Mouse (Mus musculus) liver, embryonic 15.5 days (tissue): ENCODE measurements around the gene Angpt4. TPM values are rescaled to one million over a fixed set of nuclear protein-coding genes. Genes with fewer than 3 reads are reported as not detected.

ENCODE experiments used
- ATAC-seq: fragments of 200-750 bp; cut with Nextera tagmentation; 2 replicates; pipeline ENCODE4 v1.8.0; 2017; ENCODE audit warnings: moderate number of reproducible peaks, mild to moderate bottlenecking, moderate library complexity; ENCODE audit not compliant: insufficient read depth
- H3K27ac ChIP-seq: fragments of 300-500 bp; sonication (generic); replicated peaks from 2 replicates; pipeline ENCODE4 v1.5.1; 2015; ENCODE audit warnings: mild to moderate bottlenecking, inconsistent platforms
- H3K27me3 ChIP-seq: fragments of 300-500 bp; sonication (generic); 2 replicates; pipeline ENCODE4 v1.6.1; 2015; ENCODE audit warnings: mild to moderate bottlenecking, inconsistent platforms
- H3K36me3 ChIP-seq: fragments of 300-500 bp; sonication (generic); replicated peaks from 2 replicates; pipeline ENCODE4 v1.6.1; 2015; ENCODE audit warnings: moderate library complexity, mild to moderate bottlenecking, inconsistent platforms
- H3K4me1 ChIP-seq: fragments of 300-500 bp; sonication (generic); replicated peaks from 2 replicates; pipeline ENCODE4 v1.6.1; 2015; ENCODE audit warnings: inconsistent platforms
- H3K4me2 ChIP-seq: fragments of 300-500 bp; sonication (generic); 2 replicates; pipeline ENCODE4 v1.6.1; 2015; ENCODE audit warnings: moderate library complexity, mild to moderate bottlenecking, inconsistent platforms
- H3K4me3 ChIP-seq: fragments of 300-500 bp; sonication (generic); replicated peaks from 2 replicates; pipeline ENCODE4 v1.5.1; 2015; ENCODE audit warnings: mild to moderate bottlenecking, inconsistent platforms
- H3K9ac ChIP-seq: fragments of 300-500 bp; sonication (generic); 2 replicates; pipeline ENCODE4 v1.6.1; 2015; ENCODE audit warnings: moderate library complexity, mild to moderate bottlenecking, inconsistent platforms
- H3K9me3 ChIP-seq: fragments of 300-500 bp; sonication (generic); replicated peaks from 2 replicates; pipeline ENCODE4 v1.6.1; 2016; ENCODE audit warnings: inconsistent platforms
- WGBS: fragments of 180-500 bp; shearing (Covaris S2); methylation state at CpG from one replicate; pipeline ENCODE4 v1.1.7; 2015; ENCODE audit warnings: mixed read lengths; ENCODE audit not compliant: insufficient replicate concordance; 5-methylcytosine and 5-hydroxymethylcytosine counted together
- polyA plus RNA-seq: library from polyadenylated mRNA; unstranded; fragments of >200 nt; fragmentation: Nextera tagmentation; extraction: Ambion mirVana; gene quantifications from 2 replicates; pipeline ENCODE4 v1.2.1, GENCODE M21; 2015

The Angpt4 gene
- polyA plus RNA-seq, 1 experiment from 2014 or later: not detected

DNA sequence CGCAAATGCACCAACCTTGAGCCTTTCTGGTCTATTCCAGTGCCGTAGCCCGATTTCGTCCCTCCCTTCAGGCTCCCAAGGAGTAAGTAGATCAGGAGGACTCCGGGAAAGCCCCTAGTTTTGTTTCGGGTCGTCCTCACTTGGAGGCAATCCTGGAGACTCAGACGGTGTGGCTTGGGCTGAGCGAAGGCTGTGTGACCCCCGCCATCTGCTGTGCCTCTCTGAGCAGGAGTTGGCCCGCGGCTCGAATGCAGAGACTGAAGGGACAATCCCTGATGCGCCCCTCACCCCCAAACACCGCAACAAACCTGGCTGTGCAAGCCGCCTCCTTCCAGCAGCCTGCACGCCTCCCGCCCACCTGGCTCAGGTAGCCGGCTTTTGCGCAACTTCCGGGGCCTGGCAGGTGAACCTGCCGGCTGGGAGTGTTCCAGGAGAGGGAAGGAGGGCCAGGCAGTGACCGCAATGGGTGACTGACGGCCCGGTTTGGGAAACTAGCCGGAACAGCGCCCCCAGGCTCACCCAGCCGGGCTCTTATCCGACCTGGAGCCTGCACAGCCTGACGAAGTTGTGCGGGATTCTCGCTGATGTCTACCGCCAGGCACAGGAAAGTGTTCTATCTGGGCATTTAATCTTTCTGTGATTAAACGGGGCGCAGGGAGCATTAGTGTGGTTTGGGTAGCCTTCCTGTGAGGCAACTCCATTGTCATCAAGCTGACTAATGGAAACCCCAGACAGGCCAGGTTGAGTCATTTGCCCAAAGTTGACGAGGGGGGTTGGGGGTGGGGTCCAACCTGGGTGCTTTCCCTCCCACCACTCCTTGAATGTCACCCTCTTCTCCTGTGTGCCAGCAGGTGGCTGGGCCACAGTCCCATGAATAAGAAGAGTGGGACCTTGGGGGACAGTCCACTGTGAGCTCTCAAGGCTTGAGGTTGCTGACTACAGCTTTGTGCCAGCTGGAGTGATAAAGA is 62.9 kb downstream of the Angpt4 start:
- Histone ChIP-seq H3K36me3 (peaks cover 20% of the 10 kb centered on the region), H3K4me1 (peaks cover 85% of the 10 kb centered on the region), H3K4me3 (peak overlapping the region; percentile 35), H3K27me3 (peaks cover 38% of the 10 kb centered on the region), H3K4me2 (peak overlapping the region; percentile 61), H3K9me3 (no peaks in the 10 kb centered on the region), H3K27ac (peak overlapping the region; percentile 41; the same call in 1 of the 2 replicates), H3K9ac (no peak overlapping the region)
- WGBS: 2% methylated on average over 36 of the region's 36 CpGs
- ATAC-seq: 0 out of 2 replicates have a peak, but pooled peaks have one; percentile 7

GRCm38 (mm10) chr2:151975295-151975694 is 64.3 kb downstream of the Angpt4 start:
- H3K36me3 ChIP-seq: peaks cover 6% of the 10 kb centered on the region
- no peak overlapping the region for H3K4me2 ChIP-seq
- H3K27me3 ChIP-seq: peaks cover 38% of the 10 kb centered on the region
- no peak overlapping the region for H3K4me3 ChIP-seq
- no peak for ATAC-seq
- no peaks in the 10 kb centered on the region for H3K9me3 ChIP-seq
- peaks cover 86% of the 10 kb centered on the region for H3K4me1 ChIP-seq
- H3K27ac ChIP-seq: no peak overlapping the region
- WGBS: 57% methylated on average over 5 of the region's 5 CpGs
- H3K9ac ChIP-seq: no peak overlapping the region

- 72% methylated on average over 3 of the region's 3 CpGs for WGBS
- H3K27ac ChIP-seq: no peak overlapping the region; the same call in 1 of the 2 replicates
- H3K4me2 ChIP-seq: peak overlapping the region; percentile 29; the same call in 1 of the 2 replicates
Measured at GRCm38 (mm10) chr2:151976067-151976466, 65.1 kb downstream of the Angpt4 start.

GRCm38 (mm10) chr2:151977689-151978440 is 66.9 kb downstream of the Angpt4 start:
- 74% methylated on average over 4 of the region's 4 CpGs for WGBS
- Histone ChIP-seq H3K9ac (no peak overlapping the region), H3K4me1 (peaks cover 66% of the 10 kb centered on the region), H3K36me3 (peaks cover 4% of the 10 kb centered on the region; the same call in 1 of the 2 replicates), H3K9me3 (no peaks in the 10 kb centered on the region), H3K27ac (peak overlapping the region; percentile 45; the same call in 1 of the 2 replicates), H3K27me3 (peaks cover 28% of the 10 kb centered on the region), H3K4me3 (0 out of 2 replicates have a peak overlapping the region, but pooled peaks have one; percentile 81), H3K4me2 (peak overlapping the region; percentile 81)
- ATAC-seq: no peak

More at GRCm38 (mm10) chr2:151976067-151976466, 65.1 kb downstream of the Angpt4 start:
- Histone ChIP-seq H3K36me3 (peaks cover 4% of the 10 kb centered on the region; the same call in 1 of the 2 replicates), H3K9me3 (no peaks in the 10 kb centered on the region), H3K27me3 (peaks cover 38% of the 10 kb centered on the region), H3K4me1 (peaks cover 84% of the 10 kb centered on the region), H3K9ac (no peak overlapping the region), H3K4me3 (no peak overlapping the region)
- ATAC-seq: no peak

DNA sequence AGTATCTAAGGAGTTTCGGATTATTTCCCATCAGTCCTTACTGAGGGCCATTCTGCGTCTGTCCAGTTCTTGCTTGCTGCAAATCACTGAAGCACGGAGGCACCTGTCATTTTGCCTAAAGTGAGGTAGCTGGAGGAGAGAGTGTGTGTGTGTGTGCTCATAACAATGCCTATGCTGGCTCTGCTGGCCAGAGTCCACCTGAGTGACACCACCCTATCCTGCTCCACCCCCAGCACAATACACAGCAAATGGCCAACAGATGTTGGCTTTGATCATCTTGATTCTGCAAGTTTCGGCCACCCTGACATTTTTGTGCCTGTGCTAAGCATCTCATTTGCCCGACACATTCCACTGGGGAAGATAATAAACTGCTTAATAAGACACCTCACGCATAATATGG is 67.5 kb downstream of the Angpt4 start:
- ATAC-seq: no peak
- H3K27ac ChIP-seq: peak overlapping the region; percentile 45; the same call in 1 of the 2 replicates
- 69% methylated on average over 6 of the region's 6 CpGs for WGBS

GRCm38 (mm10) chr2:151979470-151980354 is 68.7 kb downstream of the Angpt4 start, which contains the start of gene Fam110a:
TSS of gene Fam110a (minus strand) at chr2:151980219.
- peak within 1 kb of the TSS; percentile 81 for H3K4me3 ChIP-seq
- peak; percentile 74 for ATAC-seq
- H3K4me2 ChIP-seq: peak within 1 kb of the TSS; percentile 81
- H3K27me3 ChIP-seq: peaks cover 10% of the 10 kb centered on the region
- no peaks in the 10 kb centered on the region for H3K9me3 ChIP-seq
- peaks cover 4% of the 10 kb centered on the region; the same call in 1 of the 2 replicates for H3K36me3 ChIP-seq
- under 1% methylated on average over 46 of the region's 46 CpGs for WGBS
- peak within 1 kb of the TSS; percentile 84 for H3K9ac ChIP-seq
- H3K27ac ChIP-seq: peak within 1 kb of the TSS; percentile 70
- peaks cover 48% of the 10 kb centered on the region for H3K4me1 ChIP-seq

More for the DNA sequence above, 67.5 kb downstream of the Angpt4 start:
- peaks cover 60% of the 10 kb centered on the region for H3K4me1 ChIP-seq
- H3K4me2 ChIP-seq: peak overlapping the region; percentile 81
- no peak overlapping the region; the same call in 1 of the 2 replicates for H3K9ac ChIP-seq
- peaks cover 22% of the 10 kb centered on the region for H3K27me3 ChIP-seq
- H3K4me3 ChIP-seq: peak overlapping the region; percentile 81
- H3K9me3 ChIP-seq: no peaks in the 10 kb centered on the region
- peaks cover 4% of the 10 kb centered on the region; the same call in 1 of the 2 replicates for H3K36me3 ChIP-seq

DNA sequence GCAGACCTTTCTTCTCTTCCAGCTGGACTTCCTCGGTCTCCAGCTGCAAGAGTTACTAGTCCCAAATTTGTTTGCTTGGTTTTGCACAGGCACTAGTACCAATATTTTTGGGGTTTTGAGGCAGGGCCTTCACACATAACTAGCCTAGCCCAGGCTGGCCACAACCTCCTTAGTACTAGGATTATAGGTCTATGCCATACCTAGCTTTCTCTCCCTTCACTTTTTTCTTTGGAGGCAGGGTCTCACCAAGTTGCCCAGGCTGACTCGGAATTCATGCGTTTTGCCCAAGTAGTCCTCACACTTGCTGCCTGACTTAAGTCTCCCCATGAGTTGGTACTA is 69.3 kb downstream of the Angpt4 start:
- Histone ChIP-seq H3K9ac (peak overlapping the region; percentile 84; the same call in 1 of the 2 replicates), H3K27me3 (peaks cover 4% of the 10 kb centered on the region), H3K4me3 (peak overlapping the region; percentile 81), H3K9me3 (no peaks in the 10 kb centered on the region), H3K36me3 (peaks cover 4% of the 10 kb centered on the region; the same call in 1 of the 2 replicates), H3K4me1 (peaks cover 46% of the 10 kb centered on the region), H3K27ac (no peak overlapping the region), H3K4me2 (peak overlapping the region; percentile 81)
- WGBS: 43% methylated on average over 3 of the region's 3 CpGs
- no peak for ATAC-seq

- Histone ChIP-seq H3K9ac (no peak overlapping the region), H3K4me1 (peaks cover 50% of the 10 kb centered on the region), H3K27ac (no peak overlapping the region), H3K4me2 (no peak overlapping the region), H3K4me3 (no peak overlapping the region), H3K9me3 (no peaks in the 10 kb centered on the region), H3K27me3 (peaks cover 4% of the 10 kb centered on the region), H3K36me3 (peaks cover 4% of the 10 kb centered on the region; the same call in 1 of the 2 replicates)
- WGBS: 23% methylated on average over 6 of the region's 6 CpGs
- no peak for ATAC-seq
Measured at GRCm38 (mm10) chr2:151981268-151981667, 70.3 kb downstream of the Angpt4 start.

GRCm38 (mm10) chr2:151982476-151982875 is 71.5 kb downstream of the Angpt4 start:
- Histone ChIP-seq H3K36me3 (no peaks in the 10 kb centered on the region), H3K4me1 (peaks cover 37% of the 10 kb centered on the region), H3K27me3 (peaks cover 4% of the 10 kb centered on the region), H3K9me3 (no peaks in the 10 kb centered on the region), H3K27ac (no peak overlapping the region), H3K4me3 (no peak overlapping the region), H3K9ac (no peak overlapping the region), H3K4me2 (no peak overlapping the region)
- no peak for ATAC-seq

GRCm38 (mm10) chr2:151984019-151984418 is 73.0 kb downstream of the Angpt4 start:
- Histone ChIP-seq H3K27ac (no peak overlapping the region), H3K4me3 (no peak overlapping the region), H3K27me3 (peaks cover 11% of the 10 kb centered on the region), H3K4me1 (peaks cover 22% of the 10 kb centered on the region), H3K9ac (no peak overlapping the region), H3K36me3 (no peaks in the 10 kb centered on the region), H3K4me2 (no peak overlapping the region), H3K9me3 (no peaks in the 10 kb centered on the region)
- WGBS: 67% methylated on average over 9 of the region's 9 CpGs
- ATAC-seq: no peak
